Mouse (Mus musculus) adipocyte (in vitro differentiated cells): ENCODE measurements around the gene Trim62.

Source experiments
- DNase-seq: peaks from one replicate; pipeline ENCODE4 v3.0.0-alpha.2; 2016; ENCODE audit warnings: low spot score

Trim62 gene

GRCm38 (mm10) chr4:128910276-128911063, 27.1 kb downstream of the Trim62 start:
- no peak for DNase-seq

- DNase-seq = no peak
Measured at GRCm38 (mm10) chr4:128912085-128912484, 28.7 kb downstream of the Trim62 start.

- DNase-seq = peak; percentile 48
Measured at GRCm38 (mm10) chr4:128913794-128914193, 30.4 kb downstream of the Trim62 start.

- DNase-seq = no peak
Measured at GRCm38 (mm10) chr4:128917119-128917518, 33.7 kb downstream of the Trim62 start.

- no peak for DNase-seq
Measured at GRCm38 (mm10) chr4:128917756-128918155, 34.4 kb downstream of the Trim62 start.

- DNase-seq = no peak
Measured at GRCm38 (mm10) chr4:128918187-128918586, 34.8 kb downstream of the Trim62 start.

GRCm38 (mm10) chr4:128919106-128919505, 35.7 kb downstream of the Trim62 start:
- no peak for DNase-seq

- no peak for DNase-seq
Measured at GRCm38 (mm10) chr4:128923603-128924002, 40.2 kb downstream of the Trim62 start.

GRCm38 (mm10) chr4:128924841-128925606, 41.6 kb downstream of the Trim62 start:
- DNase-seq = peak; percentile 50

- DNase-seq = no peak
Measured at GRCm38 (mm10) chr4:128932783-128933182, 49.4 kb downstream of the Trim62 start.

- DNase-seq = no peak
Measured at GRCm38 (mm10) chr4:128935595-128935994, 52.2 kb downstream of the Trim62 start.

- DNase-seq = no peak
Measured at GRCm38 (mm10) chr4:128942346-128942745, 59.0 kb downstream of the Trim62 start.

- no peak for DNase-seq
Measured at GRCm38 (mm10) chr4:128946736-128947135, 63.4 kb downstream of the Trim62 start.

- no peak for DNase-seq
Measured at GRCm38 (mm10) chr4:128947326-128947933, 64.0 kb downstream of the Trim62 start.

- DNase-seq = peak; percentile 46
Measured at GRCm38 (mm10) chr4:128948137-128948674, 64.8 kb downstream of the Trim62 start.

- no peak for DNase-seq
Measured at GRCm38 (mm10) chr4:128949470-128950005, 66.2 kb downstream of the Trim62 start.

- peak; percentile 80 for DNase-seq
Measured at GRCm38 (mm10) chr4:128950461-128950860, 67.1 kb downstream of the Trim62 start.

GRCm38 (mm10) chr4:128953851-128954250, 70.5 kb downstream of the Trim62 start:
- no peak for DNase-seq

- peak; percentile 68 for DNase-seq
Measured at GRCm38 (mm10) chr4:128957155-128957911, 74.0 kb downstream of the Trim62 start.

GRCm38 (mm10) chr4:128958156-128958555, 74.8 kb downstream of the Trim62 start:
- DNase-seq = no peak

GRCm38 (mm10) chr4:128958849-128959248, 75.5 kb downstream of the Trim62 start:
- no peak for DNase-seq
